Mouse (Mus musculus): ENCODE data around the gene Rnf214. TPM values are rescaled to one million over a fixed set of nuclear protein-coding genes. Genes with fewer than 3 reads are reported as not detected.

The Rnf214 gene
- polyA plus RNA-seq, 1 experiment from 2014 or later, result 51.3 TPM

GRCm38 (mm10) chr9:45838069-45838433 is 68.7 kb downstream of the Rnf214 start:
- Histone ChIP-seq H3K4me3 (ENCODE audit: low read length) (peak overlapping the region; percentile 89), H3K9ac (ENCODE audit: low read length) (no peak overlapping the region; the same call in 1 of the 2 replicates), H3K4me1 (replicated peaks; ENCODE audit: control insufficient read depth, insufficient read depth, low read length) (peaks cover 20% of the 10 kb centered on the region), H3K4me2 (ENCODE audit: low read depth, low read length) (peak overlapping the region; percentile 94), H3K27me3 (ENCODE audit: control insufficient read depth, insufficient read depth, low read depth, low read length) (no peaks in the 10 kb centered on the region), H3K9me3 (ENCODE audit: control insufficient read depth, low read length) (no peaks in the 10 kb centered on the region), H3K27ac (ENCODE audit: low read length) (no peak overlapping the region), H3K36me3 (ENCODE audit: control insufficient read depth, insufficient read depth, low read length) (no peaks in the 10 kb centered on the region)
- ATAC-seq (ENCODE audit: low read depth), result no peak
- WGBS, result 22% methylated on average over 4 of the region's 4 CpGs

DNA sequence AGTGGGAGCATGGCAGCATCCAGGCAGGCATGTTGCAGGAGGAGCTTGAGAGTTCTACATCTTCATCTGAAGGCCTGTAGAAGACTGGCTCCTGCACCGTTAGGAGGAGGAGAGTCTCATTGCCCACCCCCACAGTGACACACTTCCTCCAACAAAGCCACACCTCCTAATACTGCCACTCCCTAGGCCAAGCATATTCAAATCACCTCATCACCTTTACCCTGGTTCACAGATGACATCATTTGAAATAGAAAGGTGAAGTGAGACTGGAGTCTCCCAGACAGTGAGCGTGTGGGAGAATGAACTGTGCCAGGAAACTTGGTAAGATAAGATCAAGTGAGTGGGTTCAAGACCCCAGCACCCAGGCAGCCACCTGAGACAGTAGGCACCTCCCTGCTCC is 73.2 kb downstream of the Rnf214 start:
- H3K27ac ChIP-seq (ENCODE audit: low read length), result no peak overlapping the region
- H3K27me3 ChIP-seq (ENCODE audit: control insufficient read depth, insufficient read depth, low read depth, low read length), result no peaks in the 10 kb centered on the region
- no peak overlapping the region for H3K4me3 ChIP-seq (ENCODE audit: low read length)
- no peak for ATAC-seq (ENCODE audit: low read depth)
- no peaks in the 10 kb centered on the region for H3K36me3 ChIP-seq (ENCODE audit: control insufficient read depth, insufficient read depth, low read length)
- H3K9me3 ChIP-seq (ENCODE audit: control insufficient read depth, low read length), result peaks cover 6% of the 10 kb centered on the region; the same call in 1 of the 2 replicates
- H3K4me1 ChIP-seq (replicated peaks; ENCODE audit: control insufficient read depth, insufficient read depth, low read length), result 0 out of 2 replicates have a peak, but pooled peaks cover 2% of the 10 kb centered on the region
- H3K4me2 ChIP-seq (ENCODE audit: low read depth, low read length), result no peak overlapping the region
- no peak overlapping the region for H3K9ac ChIP-seq (ENCODE audit: low read length)
- WGBS, result 67% methylated on average over 2 of the region's 2 CpGs

GRCm38 (mm10) chr9:45832898-45833297 is 73.8 kb downstream of the Rnf214 start:
- ATAC-seq (ENCODE audit: low read depth), result no peak
- WGBS, result 86% methylated on average over 2 of the region's 2 CpGs
- no peak overlapping the region for H3K4me2 ChIP-seq (ENCODE audit: low read depth, low read length)
- no peaks in the 10 kb centered on the region for H3K36me3 ChIP-seq (ENCODE audit: control insufficient read depth, insufficient read depth, low read length)
- no peak overlapping the region for H3K4me3 ChIP-seq (ENCODE audit: low read length)
- H3K27me3 ChIP-seq (ENCODE audit: control insufficient read depth, insufficient read depth, low read depth, low read length), result no peaks in the 10 kb centered on the region
- H3K27ac ChIP-seq (ENCODE audit: low read length), result no peak overlapping the region
- H3K9me3 ChIP-seq (ENCODE audit: control insufficient read depth, low read length), result peaks cover 6% of the 10 kb centered on the region; the same call in 1 of the 2 replicates
- 0 out of 2 replicates have a peak, but pooled peaks cover 2% of the 10 kb centered on the region for H3K4me1 ChIP-seq (replicated peaks; ENCODE audit: control insufficient read depth, insufficient read depth, low read length)
- no peak overlapping the region for H3K9ac ChIP-seq (ENCODE audit: low read length)

GRCm38 (mm10) chr9:45829107-45829506 is 77.6 kb downstream of the Rnf214 start:
- peak; percentile 37 for ATAC-seq (ENCODE audit: low read depth)

DNA sequence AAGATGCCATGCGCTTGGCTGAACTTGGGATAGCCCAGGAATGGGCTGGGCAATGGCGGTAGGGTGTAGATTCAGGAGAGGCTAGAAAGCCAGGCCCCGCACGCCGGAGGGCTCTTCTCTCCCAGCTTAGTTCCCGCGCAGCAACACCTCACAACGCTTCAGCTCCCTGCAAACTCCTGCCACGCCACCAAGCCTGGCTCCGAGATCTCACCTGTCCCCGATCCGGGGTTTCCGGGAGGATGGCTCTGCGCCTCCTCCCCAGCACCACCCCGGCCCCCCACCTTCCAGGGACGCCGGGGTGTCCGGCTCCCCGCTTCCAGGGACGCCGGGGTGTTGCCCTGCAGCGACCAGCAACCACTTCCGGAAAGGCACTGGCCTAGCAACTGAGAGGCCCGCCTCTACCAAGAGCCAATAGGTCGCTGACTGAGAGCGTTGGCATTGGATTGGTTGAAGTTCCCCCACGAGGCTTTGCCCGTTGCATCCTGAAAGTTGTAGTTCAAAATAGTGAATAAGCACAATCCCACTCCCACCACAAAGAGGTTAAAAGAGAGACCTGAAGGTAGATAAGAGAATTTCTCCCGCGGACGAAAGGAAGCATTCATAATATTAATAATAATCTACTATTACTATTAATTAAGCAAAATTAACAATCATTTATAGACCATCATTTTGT is 78.3 kb downstream of the Rnf214 start, which contains the start of gene Cep164:
Gene Cep164 (minus strand): TSS at position 401 of the 673 bp plus-strand sequence.
- peaks cover 8% of the 10 kb centered on the region for H3K4me1 ChIP-seq (replicated peaks; ENCODE audit: control insufficient read depth, insufficient read depth, low read length)
- peak within 1 kb of the TSS; percentile 76 for H3K9ac ChIP-seq (ENCODE audit: low read length)
- H3K4me2 ChIP-seq (ENCODE audit: low read depth, low read length), result peak within 1 kb of the TSS; percentile 73
- peak within 1 kb of the TSS; percentile 64 for H3K27ac ChIP-seq (ENCODE audit: low read length)
- peaks cover 6% of the 10 kb centered on the region; the same call in 1 of the 2 replicates for H3K9me3 ChIP-seq (ENCODE audit: control insufficient read depth, low read length)
- peak within 1 kb of the TSS; percentile 78 for H3K4me3 ChIP-seq (ENCODE audit: low read length)
- H3K36me3 ChIP-seq (ENCODE audit: control insufficient read depth, insufficient read depth, low read length), result no peaks in the 10 kb centered on the region
- WGBS, result under 1% methylated on average over 31 of the region's 31 CpGs
- ATAC-seq (ENCODE audit: low read depth), result peak; percentile 98
- no peaks in the 10 kb centered on the region for H3K27me3 ChIP-seq (ENCODE audit: control insufficient read depth, insufficient read depth, low read depth, low read length)

More at GRCm38 (mm10) chr9:45829107-45829506, 77.6 kb downstream of the Rnf214 start:
- Histone ChIP-seq H3K27ac (ENCODE audit: low read length) (no peak overlapping the region), H3K27me3 (ENCODE audit: control insufficient read depth, insufficient read depth, low read depth, low read length) (no peaks in the 10 kb centered on the region), H3K36me3 (ENCODE audit: control insufficient read depth, insufficient read depth, low read length) (no peaks in the 10 kb centered on the region), H3K9me3 (ENCODE audit: control insufficient read depth, low read length) (peaks cover 6% of the 10 kb centered on the region; the same call in 1 of the 2 replicates), H3K4me3 (ENCODE audit: low read length) (peak overlapping the region; percentile 78), H3K9ac (ENCODE audit: low read length) (no peak overlapping the region), H3K4me1 (replicated peaks; ENCODE audit: control insufficient read depth, insufficient read depth, low read length) (peaks cover 8% of the 10 kb centered on the region), H3K4me2 (ENCODE audit: low read depth, low read length) (peak overlapping the region; percentile 73)
- WGBS, result 28% methylated on average over 10 of the region's 10 CpGs

GRCm38 (mm10) chr9:45827663-45828290 is 78.9 kb downstream of the Rnf214 start:
- Histone ChIP-seq H3K27ac (ENCODE audit: low read length) (peak overlapping the region; percentile 64), H3K4me2 (ENCODE audit: low read depth, low read length) (peak overlapping the region; percentile 73), H3K27me3 (ENCODE audit: control insufficient read depth, insufficient read depth, low read depth, low read length) (no peaks in the 10 kb centered on the region), H3K9me3 (ENCODE audit: control insufficient read depth, low read length) (peaks cover 6% of the 10 kb centered on the region; the same call in 1 of the 2 replicates), H3K9ac (ENCODE audit: low read length) (peak overlapping the region; percentile 76), H3K4me3 (ENCODE audit: low read length) (peak overlapping the region; percentile 78), H3K4me1 (replicated peaks; ENCODE audit: control insufficient read depth, insufficient read depth, low read length) (peaks cover 8% of the 10 kb centered on the region), H3K36me3 (ENCODE audit: control insufficient read depth, insufficient read depth, low read length) (no peaks in the 10 kb centered on the region)
- ATAC-seq (ENCODE audit: low read depth), result peak; percentile 39
- 4% methylated on average over 23 of the region's 23 CpGs for WGBS

DNA sequence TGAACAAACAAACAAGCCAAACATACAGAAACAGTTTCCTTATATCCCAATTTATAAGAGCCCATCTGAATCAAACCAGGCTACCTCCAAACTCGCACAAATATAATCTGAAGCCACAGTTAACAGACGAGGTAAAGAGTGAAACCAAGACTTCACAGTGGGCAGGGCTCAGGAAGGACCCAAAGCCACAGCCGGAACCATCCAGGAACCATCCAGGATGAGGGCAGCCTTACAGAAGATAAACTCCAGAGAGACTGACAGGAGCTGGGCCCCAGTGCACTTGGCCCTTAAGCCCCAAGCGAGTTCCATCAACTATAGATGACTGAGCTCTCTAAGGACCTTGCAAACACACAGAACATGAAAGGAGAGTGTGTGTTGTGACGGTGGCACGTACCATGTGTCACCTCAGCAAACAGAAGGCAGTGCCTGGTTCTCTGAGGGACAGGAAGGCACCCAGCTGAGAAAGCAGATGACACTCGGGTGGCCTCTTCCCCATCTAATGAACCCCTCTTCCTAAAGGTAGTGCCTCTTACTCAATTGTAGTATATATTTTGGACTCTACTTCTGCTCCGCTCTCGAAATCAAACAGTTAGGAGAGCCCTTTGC is 88.2 kb downstream of the Rnf214 start:
- no peak overlapping the region for H3K27ac ChIP-seq (ENCODE audit: low read length)
- no peaks in the 10 kb centered on the region for H3K27me3 ChIP-seq (ENCODE audit: control insufficient read depth, insufficient read depth, low read depth, low read length)
- WGBS, result 76% methylated on average over 9 of the region's 9 CpGs
- peaks cover 5% of the 10 kb centered on the region; the same call in 1 of the 2 replicates for H3K4me1 ChIP-seq (replicated peaks; ENCODE audit: control insufficient read depth, insufficient read depth, low read length)
- ATAC-seq (ENCODE audit: low read depth), result no peak
- no peak overlapping the region for H3K4me2 ChIP-seq (ENCODE audit: low read depth, low read length)
- no peak overlapping the region for H3K4me3 ChIP-seq (ENCODE audit: low read length)
- H3K9me3 ChIP-seq (ENCODE audit: control insufficient read depth, low read length), result no peaks in the 10 kb centered on the region
- no peak overlapping the region for H3K9ac ChIP-seq (ENCODE audit: low read length)
- peaks cover 11% of the 10 kb centered on the region; the same call in 1 of the 2 replicates for H3K36me3 ChIP-seq (ENCODE audit: control insufficient read depth, insufficient read depth, low read length)

DNA sequence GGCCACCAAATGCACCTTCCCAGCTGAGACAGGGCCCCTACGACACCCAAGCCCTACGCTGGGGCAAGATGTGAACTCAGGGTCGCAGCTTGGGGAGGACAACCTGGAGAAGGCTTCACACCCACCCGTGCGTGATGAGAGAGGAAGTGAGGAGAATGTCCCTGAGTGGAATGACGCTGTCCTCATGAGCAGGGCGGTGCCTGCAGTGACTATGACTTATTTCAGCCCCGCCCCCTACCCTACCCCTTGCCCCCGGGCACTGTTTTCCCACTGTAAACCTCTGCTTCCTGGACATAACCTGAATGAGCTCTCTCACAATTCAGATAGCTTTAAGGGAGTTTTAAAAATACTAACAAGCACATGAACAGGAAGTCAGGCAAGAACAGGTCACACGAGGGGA is 91.2 kb downstream of the Rnf214 start:
- no peaks in the 10 kb centered on the region for H3K27me3 ChIP-seq (ENCODE audit: control insufficient read depth, insufficient read depth, low read depth, low read length)
- H3K4me2 ChIP-seq (ENCODE audit: low read depth, low read length), result peak overlapping the region; percentile 19; the same call in 1 of the 2 replicates
- peaks cover 5% of the 10 kb centered on the region; the same call in 1 of the 2 replicates for H3K36me3 ChIP-seq (ENCODE audit: control insufficient read depth, insufficient read depth, low read length)
- no peaks in the 10 kb centered on the region for H3K9me3 ChIP-seq (ENCODE audit: control insufficient read depth, low read length)
- 0 out of 2 replicates have a peak overlapping the region, but pooled peaks have one; percentile 30 for H3K27ac ChIP-seq (ENCODE audit: low read length)
- H3K4me3 ChIP-seq (ENCODE audit: low read length), result no peak overlapping the region
- ATAC-seq (ENCODE audit: low read depth), result peak; percentile 68; the same call in 1 of the 2 replicates
- peaks cover 5% of the 10 kb centered on the region; the same call in 1 of the 2 replicates for H3K4me1 ChIP-seq (replicated peaks; ENCODE audit: control insufficient read depth, insufficient read depth, low read length)
- H3K9ac ChIP-seq (ENCODE audit: low read length), result no peak overlapping the region
- 73% methylated on average over 10 of the region's 10 CpGs for WGBS

DNA sequence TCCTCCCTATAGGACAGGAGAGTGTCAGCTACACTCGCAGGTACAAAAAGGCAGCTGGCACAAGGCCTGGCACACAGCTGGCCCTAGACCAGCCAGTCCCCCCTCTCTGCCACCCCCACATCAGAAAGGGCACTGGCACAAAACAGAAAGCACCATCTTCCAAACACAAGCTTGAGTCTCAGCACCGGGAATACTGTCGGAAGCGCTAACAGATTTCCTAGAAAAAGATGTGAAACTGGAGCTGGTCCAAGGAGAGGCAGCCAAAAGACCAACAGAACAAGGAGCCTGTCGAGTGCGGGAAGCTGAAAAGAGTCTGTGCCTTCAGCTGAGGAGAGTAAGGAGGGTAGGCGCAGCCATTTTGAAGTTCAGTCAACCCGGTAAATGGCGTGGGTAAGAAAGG is 91.6 kb downstream of the Rnf214 start:
- H3K4me1 ChIP-seq (replicated peaks; ENCODE audit: control insufficient read depth, insufficient read depth, low read length), result peaks cover 5% of the 10 kb centered on the region; the same call in 1 of the 2 replicates
- peaks cover 5% of the 10 kb centered on the region; the same call in 1 of the 2 replicates for H3K36me3 ChIP-seq (ENCODE audit: control insufficient read depth, insufficient read depth, low read length)
- WGBS, result 62% methylated on average over 9 of the region's 9 CpGs
- no peaks in the 10 kb centered on the region for H3K9me3 ChIP-seq (ENCODE audit: control insufficient read depth, low read length)
- H3K9ac ChIP-seq (ENCODE audit: low read length), result no peak overlapping the region
- no peak for ATAC-seq (ENCODE audit: low read depth)
- no peak overlapping the region for H3K4me3 ChIP-seq (ENCODE audit: low read length)
- 0 out of 2 replicates have a peak overlapping the region, but pooled peaks have one; percentile 30 for H3K27ac ChIP-seq (ENCODE audit: low read length)
- H3K27me3 ChIP-seq (ENCODE audit: control insufficient read depth, insufficient read depth, low read depth, low read length), result no peaks in the 10 kb centered on the region
- peak overlapping the region; percentile 19; the same call in 1 of the 2 replicates for H3K4me2 ChIP-seq (ENCODE audit: low read depth, low read length)

All from lung, embryonic 16.5 days (tissue).